ENCODE assay signal across 8 mouse cellular contexts in the genomic region with DNA sequence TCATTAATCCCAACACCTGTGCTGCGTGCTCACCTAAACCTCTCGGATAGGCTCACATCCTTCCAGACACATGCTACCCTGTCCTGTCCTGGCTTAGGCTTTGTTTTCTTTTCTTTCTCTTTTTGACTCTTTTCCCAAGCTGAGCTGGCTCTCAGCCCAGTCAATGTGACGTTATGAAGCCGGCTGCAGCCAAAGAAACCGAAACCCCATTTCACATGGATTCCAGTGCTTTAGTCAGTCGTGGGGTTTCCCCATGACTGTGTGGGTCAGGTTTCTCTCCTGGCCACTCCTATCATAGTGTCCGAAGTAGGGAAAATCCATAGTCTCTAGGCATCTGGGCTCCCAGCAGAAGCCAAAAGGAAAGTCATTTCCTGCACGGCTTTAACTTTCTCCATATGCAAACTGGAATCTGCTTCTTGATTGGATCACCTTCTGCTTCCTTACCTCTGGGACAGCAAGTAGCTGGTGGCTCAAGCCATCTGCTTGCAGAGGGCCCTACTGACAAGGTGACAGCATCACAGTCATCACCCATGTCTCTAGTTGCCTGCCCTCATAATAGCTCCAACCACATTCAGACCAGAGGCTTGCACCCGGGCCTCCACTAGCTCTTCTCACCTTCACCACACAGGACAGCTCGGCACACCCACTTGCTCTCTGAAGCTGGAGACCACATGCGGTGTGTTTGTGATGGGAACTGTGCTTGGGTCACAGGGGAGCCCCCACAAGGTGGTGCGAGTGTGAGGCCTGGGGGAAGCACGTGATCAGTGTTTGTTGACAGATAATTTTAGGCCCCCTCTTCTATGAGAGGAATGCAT. TPM values are rescaled to one million over a fixed set of nuclear protein-coding genes. Genes with fewer than 3 reads are reported as not detected.
DNase-seq lines count a peak whose midpoint lies in the region; ATAC-seq lines count a peak whose summit lies in the region.

No protein-coding gene starts in this region.

- no peaks in the 10 kb centered on the region for H3K36me3 ChIP-seq in heart, embryonic 10.5 days
- H3K36me3 ChIP-seq in hindbrain, embryonic 16.5 days (ENCODE audit: control insufficient read depth, insufficient read depth, low read length), result no peaks in the 10 kb centered on the region

- DNase-seq in heart, adult 11 months, result peak; percentile 98
- no peak for DNase-seq in heart, embryonic 10.5 days (ENCODE audit: low spot score)
- peak; percentile 86 to 89 for DNase-seq in adrenal gland, postnatal 36 days
- DNase-seq in frontal cortex, postnatal 25 days (ENCODE audit: low spot score in 2 of 2), result peak; percentile 29 to 48
- DNase-seq in layer of hippocampus, postnatal 14 days (ENCODE audit: low spot score in 2 of 2), result peak; percentile 63 to 68
- peak; percentile 65 for DNase-seq in urinary bladder, postnatal 14 days (ENCODE audit: low spot score)

- 49% methylated on average over 13 of the region's 13 CpGs for WGBS in heart, embryonic 10.5 days
- WGBS in hindbrain, embryonic 16.5 days, result 50% methylated on average over 13 of the region's 13 CpGs

- H3K9me3 ChIP-seq in heart, embryonic 10.5 days, result no peaks in the 10 kb centered on the region
- no peaks in the 10 kb centered on the region for H3K9me3 ChIP-seq in hindbrain, embryonic 16.5 days (ENCODE audit: control insufficient read depth, low read length)

- peak; percentile 48; the same call in 1 of the 2 replicates for ATAC-seq in hindbrain, embryonic 16.5 days
- 0 out of 2 replicates have a peak, but pooled peaks have one; percentile 7 for ATAC-seq in megakaryocyte-erythroid progenitor cell, adult 5-6 weeks (replicated peaks; ENCODE audit: low FRiP score, low TSS enrichment, poor library complexity, severe bottlenecking)

- peak overlapping the region; percentile 20 for H3K4me2 ChIP-seq in hindbrain, embryonic 16.5 days (ENCODE audit: low read length)

- H3K4me1 ChIP-seq in heart, embryonic 10.5 days, result peaks cover 16% of the 10 kb centered on the region; the same call in 1 of the 2 replicates
- no peaks in the 10 kb centered on the region for H3K4me1 ChIP-seq in hindbrain, embryonic 16.5 days (ENCODE audit: control insufficient read depth, insufficient read depth, low read depth, low read length)

- no peaks in the 10 kb centered on the region for H3K27me3 ChIP-seq in heart, embryonic 10.5 days (ENCODE audit: insufficient read depth, poor library complexity, severe bottlenecking)
- H3K27me3 ChIP-seq in hindbrain, embryonic 16.5 days (replicated peaks; ENCODE audit: control insufficient read depth, insufficient read depth, low read length), result no peaks in the 10 kb centered on the region

- no peak overlapping the region for H3K27ac ChIP-seq in heart, embryonic 10.5 days
- no peak overlapping the region for H3K27ac ChIP-seq in hindbrain, embryonic 16.5 days (ENCODE audit: low read depth, low read length)

- H3K9ac ChIP-seq in hindbrain, embryonic 16.5 days (ENCODE audit: low read depth, low read length), result no peak overlapping the region

- no peak overlapping the region for H3K4me3 ChIP-seq in heart, embryonic 10.5 days
- H3K4me3 ChIP-seq in hindbrain, embryonic 16.5 days (ENCODE audit: low read length), result no peak overlapping the region

RNA-seq across cellular contexts. Expression of gene Ccl5, which starts 4.5 kb away (rescaled TPM):
- not detected in 2 replicates for polyA plus RNA-seq in heart, embryonic 10.5 days (2016; fragmentation: Nextera tagmentation; extraction: Ambion mirVana)
- total RNA-seq in adrenal gland, postnatal 36 days (2021), result 1 to 10 TPM in 1 of 2 experiments, under 1 TPM in 1; 0.79 to 2.2 TPM
- 0.33 TPM in 1 of 2 replicates, not detected in the other for polyA plus RNA-seq in hindbrain, embryonic 16.5 days (2015; fragmentation: Nextera tagmentation; extraction: Ambion mirVana)
- total RNA-seq in layer of hippocampus, postnatal 14 days (2021), result not detected
- 8.9 and 46.6 TPM in 2 replicates for total RNA-seq in megakaryocyte-erythroid progenitor cell, adult 5-6 weeks (2014; fragmentation: Nextera tagmentation)
- 5.6 and 32.4 TPM in 2 replicates for total RNA-seq in megakaryocyte-erythroid progenitor cell, adult 5-6 weeks (2017)

RNA-seq across cellular contexts. Expression of gene Heatr9, which starts 12.8 kb away (rescaled TPM):
- polyA plus RNA-seq in heart, embryonic 10.5 days (2016; fragmentation: Nextera tagmentation; extraction: Ambion mirVana), result not detected in 2 replicates
- total RNA-seq in adrenal gland, postnatal 36 days (2021), result not detected
- polyA plus RNA-seq in hindbrain, embryonic 16.5 days (2015; fragmentation: Nextera tagmentation; extraction: Ambion mirVana), result not detected in 2 replicates
- not detected for total RNA-seq in layer of hippocampus, postnatal 14 days (2021)
- not detected in 2 replicates for total RNA-seq in megakaryocyte-erythroid progenitor cell, adult 5-6 weeks (2014; fragmentation: Nextera tagmentation)
- not detected in 2 replicates for total RNA-seq in megakaryocyte-erythroid progenitor cell, adult 5-6 weeks (2017)

RNA-seq across cellular contexts. Expression of gene Ccl9, which starts 43.6 kb away (rescaled TPM):
- 0.41 and 0.97 TPM in 2 replicates for polyA plus RNA-seq in heart, embryonic 10.5 days (2016; fragmentation: Nextera tagmentation; extraction: Ambion mirVana)
- total RNA-seq in adrenal gland, postnatal 36 days (2021), result 10 to 100 TPM in 1 of 2 experiments, 1 to 10 TPM in 1; 4.7 to 13.1 TPM
- 2.1 and 2.4 TPM in 2 replicates for polyA plus RNA-seq in hindbrain, embryonic 16.5 days (2015; fragmentation: Nextera tagmentation; extraction: Ambion mirVana)
- 1 to 10 TPM; 5.6 to 6.8 TPM for total RNA-seq in layer of hippocampus, postnatal 14 days (2021)
- not detected in 2 replicates for total RNA-seq in megakaryocyte-erythroid progenitor cell, adult 5-6 weeks (2014; fragmentation: Nextera tagmentation)
- total RNA-seq in megakaryocyte-erythroid progenitor cell, adult 5-6 weeks (2017), result 0.70 and 10.4 TPM in 2 replicates

RNA-seq across cellular contexts. Expression of gene Ccl6, which starts 58.1 kb away (rescaled TPM):
- 0.64 and 2.5 TPM in 2 replicates for polyA plus RNA-seq in heart, embryonic 10.5 days (2016; fragmentation: Nextera tagmentation; extraction: Ambion mirVana)
- 10 to 100 TPM; 11.4 to 30.4 TPM for total RNA-seq in adrenal gland, postnatal 36 days (2021)
- 2.3 and 3.4 TPM in 2 replicates for polyA plus RNA-seq in hindbrain, embryonic 16.5 days (2015; fragmentation: Nextera tagmentation; extraction: Ambion mirVana)
- total RNA-seq in layer of hippocampus, postnatal 14 days (2021), result 1 to 10 TPM; 1.2 to 1.5 TPM
- total RNA-seq in megakaryocyte-erythroid progenitor cell, adult 5-6 weeks (2014; fragmentation: Nextera tagmentation), result not detected in 2 replicates
- total RNA-seq in megakaryocyte-erythroid progenitor cell, adult 5-6 weeks (2017), result 0.84 and 4.1 TPM in 2 replicates
